Mouse (Mus musculus) layer of hippocampus, adult 2 months (tissue): ENCODE measurements around the gene Svip. TPM values are rescaled to one million over a fixed set of nuclear protein-coding genes. Genes with fewer than 3 reads are reported as not detected.

ENCODE experiments used
- DNase-seq, 2 experiments: peaks; one replicate each; pipeline ENCODE4 v3.0.0; 2022; ENCODE audit warnings: low spot score in 2 of 2
- H3K27ac ChIP-seq: fragments of 200-600 bp; 2 replicates; pipeline ENCODE4 v1.8.1; 2022
- H3K4me3 ChIP-seq: fragments of 200-600 bp; 2 replicates; pipeline ENCODE4 v1.8.1; 2022; ENCODE audit warnings: mild to moderate bottlenecking
- CTCF ChIP-seq: fragments of 200-600 bp; conservative IDR thresholded peaks from 2 replicates; pipeline ENCODE4 v1.8.1; 2022; ENCODE audit warnings: antibody characterized with exemption, mild to moderate bottlenecking, moderate library complexity
- long read RNA-seq, 2 experiments: library from polyadenylated mRNA; stranded (forward); transcript quantifications; one replicate each; pipeline ENCODE4 v2.0.0; 2021; ENCODE audit warnings: borderline mapping rate in 2 of 2
- total RNA-seq, 2 experiments: library from RNA; stranded (reverse); gene quantifications; 2 replicates each; pipeline ENCODE4 v1.2.3; 2021

The Svip gene
- 10 to 100 TPM; 35.2 to 38.2 TPM for total RNA-seq
- long read RNA-seq, experiment 1, transcript Svip-201 (4 exons, 3,053 nt), result major isoform, 36 of 36 reads
- long read RNA-seq, experiment 1, partial matches to known transcripts, result 0 of 36 reads
- long read RNA-seq, experiment 1, other reads (novel, unspliced or antisense), result 0 of 36 reads
- long read RNA-seq, experiment 2, transcript Svip-201 (4 exons, 3,053 nt), result major isoform, 45 of 52 reads
- long read RNA-seq, experiment 2, partial matches to known transcripts, result 0 of 52 reads
- long read RNA-seq, experiment 2, other reads (novel, unspliced or antisense), result 6 of 52 reads

DNA sequence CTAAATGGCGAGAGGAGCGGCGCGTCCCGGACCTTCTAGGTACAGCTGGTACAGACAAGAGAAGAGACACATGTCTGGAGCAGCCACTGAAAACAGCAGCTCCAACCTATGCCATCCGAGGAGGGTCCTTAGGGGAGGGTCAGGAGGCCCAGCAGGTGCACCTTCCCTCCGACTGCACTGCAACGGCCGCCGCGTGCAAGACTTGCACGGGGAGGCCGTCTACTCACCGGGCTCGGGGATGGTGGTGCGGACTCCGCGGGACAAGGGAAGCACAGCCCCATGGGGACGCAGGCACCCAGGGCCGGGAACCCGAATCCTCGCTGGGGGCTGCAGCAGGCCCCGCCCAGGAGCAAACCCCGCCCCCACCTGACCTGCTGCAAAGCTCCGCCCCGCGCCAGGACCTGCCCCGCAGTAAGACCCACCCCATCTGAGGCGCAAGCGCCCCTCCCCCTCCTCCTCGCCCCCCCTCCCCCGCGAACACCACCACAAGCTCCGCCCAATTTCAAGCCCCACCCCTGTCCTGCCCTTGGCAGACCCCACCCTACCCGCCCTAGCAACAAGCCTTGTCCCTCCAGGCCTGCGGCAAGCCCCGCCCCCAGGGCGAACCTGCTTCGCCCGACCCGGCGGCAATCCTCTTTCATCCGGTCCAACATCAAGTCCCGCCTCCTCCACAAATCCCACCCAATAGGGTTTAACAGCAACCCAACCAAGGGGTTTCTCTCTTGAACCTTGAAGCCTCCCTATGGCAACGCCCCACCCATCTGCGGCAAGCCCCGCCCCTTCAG, at the start of gene Svip:
Svip (minus strand) TSS at position 508 of the 785 bp plus-strand sequence.
- no peak for TF ChIP-seq CTCF
- Histone ChIP-seq H3K4me3 (peak within 1 kb of the TSS; percentile 61), H3K27ac (peak within 1 kb of the TSS; percentile 90)
- peak; percentile 93 to 98 for DNase-seq

DNA sequence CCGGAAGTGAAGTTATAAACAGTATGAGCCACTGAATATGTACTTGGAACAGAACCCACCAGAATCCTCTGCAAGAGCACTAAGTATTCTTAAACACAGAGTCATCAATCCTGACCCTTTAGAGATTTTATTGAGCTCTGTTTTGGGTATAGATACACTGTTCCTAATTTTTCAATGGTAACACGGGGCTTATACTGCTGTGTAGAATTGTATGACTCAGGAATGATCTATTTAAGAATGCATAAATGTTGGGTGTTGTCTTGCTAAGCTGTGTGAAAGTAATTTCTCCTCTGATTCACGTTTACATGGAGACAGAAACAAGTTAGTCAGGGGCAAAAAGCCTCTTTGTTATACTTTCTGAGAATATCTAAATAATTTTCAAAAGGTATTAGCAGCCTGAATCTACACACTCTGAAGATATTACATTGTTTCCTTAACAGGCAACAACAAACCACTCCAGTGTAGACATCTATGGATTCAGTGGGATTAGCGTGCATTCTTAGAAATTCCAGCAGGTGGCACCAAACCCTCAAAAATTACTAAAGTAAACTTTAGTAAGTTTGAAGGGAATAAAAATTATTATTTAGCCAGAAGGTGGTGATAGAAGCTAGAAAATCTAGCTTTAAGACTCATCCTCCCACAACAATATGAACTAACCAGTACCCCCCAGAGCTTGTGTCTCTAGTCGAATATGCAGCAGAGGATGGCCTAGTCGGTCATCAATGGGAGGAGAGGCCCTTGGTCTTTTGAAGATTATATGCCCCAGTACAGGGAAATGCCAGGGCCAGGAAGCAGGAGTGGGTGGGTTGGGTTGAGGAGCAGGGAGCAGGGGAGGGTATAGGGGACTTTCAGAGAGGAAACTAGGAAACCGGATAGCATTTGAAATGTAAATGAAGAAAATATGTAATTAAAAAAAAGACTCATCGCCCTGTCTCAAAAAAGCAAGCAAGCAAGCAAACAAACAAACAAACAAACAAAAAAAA, 32.1 kb upstream of the Svip start:
- TF ChIP-seq CTCF, result peak; percentile 87
- Histone ChIP-seq H3K27ac (no peak overlapping the region), H3K4me3 (no peak overlapping the region)
- DNase-seq, result peak; percentile 26 to 80

DNA sequence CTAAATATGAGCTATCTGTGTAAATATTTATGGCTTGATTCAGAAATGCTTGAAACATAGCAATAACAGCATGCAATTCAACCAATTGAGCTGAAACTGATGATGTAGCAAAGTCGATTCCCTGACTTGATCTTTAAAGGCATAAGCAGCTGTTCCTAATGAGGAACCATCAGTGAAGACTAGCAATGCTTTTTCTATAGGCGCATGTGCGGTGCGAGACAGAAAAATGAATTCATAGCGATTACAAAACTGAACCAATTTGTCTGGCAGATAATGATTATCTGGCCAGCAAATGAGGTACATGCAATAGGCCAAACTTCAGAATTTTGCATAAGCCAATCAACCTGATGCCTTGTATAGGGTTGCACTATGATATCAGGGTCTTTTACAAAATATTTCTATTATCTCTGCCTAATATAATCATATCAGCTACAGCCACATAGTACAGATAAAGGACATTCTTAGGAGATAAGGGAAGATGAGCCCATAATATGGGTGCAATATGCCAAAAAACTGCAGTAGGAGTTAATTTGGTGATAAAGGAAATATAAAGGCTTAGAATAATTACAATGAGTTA, 18.3 kb upstream of the Svip start:
- TF ChIP-seq CTCF, result no peak
- no peak overlapping the region for H3K27ac ChIP-seq
- no peak for DNase-seq
- no peak overlapping the region for H3K4me3 ChIP-seq

DNA sequence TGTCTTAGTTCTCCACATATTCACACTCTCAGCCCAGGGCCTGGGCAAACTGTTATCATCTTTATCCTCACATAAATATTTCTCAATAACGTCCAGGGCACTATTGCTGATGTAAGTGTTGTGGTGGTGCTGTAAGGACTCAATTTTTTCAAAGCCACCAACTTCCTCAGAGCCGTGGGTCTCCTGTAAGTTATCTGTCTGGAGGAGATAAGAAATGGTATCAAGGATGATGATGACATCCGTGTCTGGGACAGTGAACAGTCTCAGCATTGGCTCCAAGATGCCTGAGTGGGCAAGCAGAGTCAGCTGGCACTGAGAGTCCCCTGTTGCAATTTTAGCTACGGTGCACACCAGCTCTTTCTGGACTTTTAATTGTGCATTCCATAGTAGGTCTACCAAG, 16.2 kb upstream of the Svip start:
- no peak for TF ChIP-seq CTCF
- Histone ChIP-seq H3K4me3 (no peak overlapping the region), H3K27ac (no peak overlapping the region)
- DNase-seq, result no peak

DNA sequence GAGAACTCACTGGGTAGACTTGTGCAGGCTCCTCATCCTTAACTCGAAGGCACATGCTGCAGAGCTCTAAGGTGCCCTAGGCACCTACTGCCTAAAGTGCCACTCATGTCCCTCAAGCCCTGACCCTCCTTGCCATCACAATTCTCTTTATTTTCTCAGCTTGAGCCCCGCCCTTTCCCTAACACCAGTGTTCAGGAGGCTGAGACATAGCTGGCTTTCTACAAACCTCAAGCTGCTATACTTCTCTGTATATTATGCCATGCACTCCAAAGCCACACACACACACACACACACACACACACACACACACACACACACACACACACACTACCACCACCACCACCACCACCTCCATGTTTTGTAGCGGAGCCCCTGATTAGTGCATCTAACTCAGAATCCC, 9.8 kb upstream of the Svip start, which contains the start of gene 1700015G11Rik:
1700015G11Rik (minus strand) TSS at position 101 of the 400 bp plus-strand sequence.
- Histone ChIP-seq H3K27ac (no peak within 1 kb of the TSS), H3K4me3 (no peak within 1 kb of the TSS)
- TF ChIP-seq CTCF, result no peak
- no peak for DNase-seq

DNA sequence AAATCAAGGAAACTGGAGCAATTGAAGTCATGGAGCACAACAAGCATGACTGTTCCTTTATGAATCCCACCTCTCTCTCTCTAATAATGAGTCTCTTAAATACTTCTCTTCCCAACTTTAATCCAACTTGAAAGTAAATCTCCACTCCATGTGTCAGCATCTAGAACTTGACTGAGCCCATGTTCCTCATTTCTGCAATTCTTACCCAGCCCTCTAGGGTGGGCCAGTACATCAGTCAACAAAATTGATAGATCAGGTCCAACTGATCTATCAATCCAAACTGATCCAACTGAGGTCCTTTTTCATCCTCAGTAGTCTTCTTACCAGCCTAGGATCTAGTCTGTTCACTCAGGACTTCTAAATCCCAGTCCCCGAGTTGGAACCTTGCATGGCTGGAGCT, 9.4 kb upstream of the Svip start:
- peak; percentile 30 for TF ChIP-seq CTCF
- DNase-seq, result no peak
- Histone ChIP-seq H3K4me3 (no peak overlapping the region), H3K27ac (no peak overlapping the region)

DNA sequence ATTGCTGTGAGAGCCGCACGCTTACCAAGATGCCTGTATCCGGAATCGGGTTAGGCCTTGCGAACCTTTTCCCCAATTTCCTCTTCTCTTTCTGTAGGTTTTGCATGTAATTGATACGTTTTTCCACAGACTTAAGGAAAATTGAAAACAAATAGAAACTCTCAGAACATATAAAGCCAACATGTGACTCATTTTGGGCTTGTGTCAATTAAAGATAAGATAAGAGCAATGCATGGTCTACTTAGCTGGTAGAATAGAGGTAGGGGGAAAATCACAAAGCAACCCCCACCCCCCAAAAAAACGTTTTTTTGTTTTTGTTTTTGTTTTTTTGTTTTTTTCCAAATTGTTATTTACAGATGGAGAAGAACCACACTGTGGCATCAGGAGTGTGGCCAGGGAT, 7.6 kb upstream of the Svip start:
- no peak for TF ChIP-seq CTCF
- Histone ChIP-seq H3K27ac (no peak overlapping the region), H3K4me3 (no peak overlapping the region)
- DNase-seq, result no peak

DNA sequence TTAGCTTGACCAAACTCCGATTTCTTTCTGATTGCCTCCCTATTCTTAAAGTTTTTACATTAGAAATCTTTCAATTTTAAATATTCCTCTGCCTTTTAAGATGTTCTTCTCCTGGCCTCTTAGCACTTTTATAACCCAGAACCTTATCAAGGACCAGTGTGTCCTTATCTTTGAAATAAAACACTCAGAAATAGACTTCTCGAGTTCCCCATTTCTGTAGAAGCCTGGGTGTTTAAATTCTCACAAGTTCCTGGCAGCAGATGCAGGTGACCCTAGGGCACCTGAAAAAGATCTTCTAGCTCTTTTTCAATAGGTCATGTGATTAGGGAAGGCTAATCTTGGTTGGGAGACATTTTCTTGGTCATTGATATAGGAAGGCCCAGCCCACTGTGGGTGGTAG, 1.3 kb upstream of the Svip start:
- H3K4me3 ChIP-seq, result no peak overlapping the region
- H3K27ac ChIP-seq, result no peak overlapping the region
- DNase-seq, result no peak
- no peak for TF ChIP-seq CTCF

DNA sequence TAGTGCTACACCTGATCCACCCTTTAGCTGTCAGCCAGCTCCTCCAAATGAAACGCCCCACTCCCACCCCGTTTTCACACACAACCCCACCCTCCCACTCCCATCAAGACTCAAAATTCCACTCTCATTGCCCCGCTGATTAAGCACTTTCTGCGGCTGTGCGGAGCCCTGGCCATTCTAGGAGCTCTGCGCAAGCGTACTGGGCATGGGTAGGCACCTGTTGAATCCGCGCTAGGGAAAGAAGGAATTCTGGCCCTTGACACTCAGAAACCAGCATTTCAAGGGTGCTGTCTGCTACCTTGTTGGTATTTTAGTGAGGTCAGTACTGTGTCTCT, 445 bp upstream of the Svip start:
- peak overlapping the region; percentile 90 for H3K27ac ChIP-seq
- TF ChIP-seq CTCF, result no peak
- no peak for DNase-seq
- H3K4me3 ChIP-seq, result peak overlapping the region; percentile 61

DNA sequence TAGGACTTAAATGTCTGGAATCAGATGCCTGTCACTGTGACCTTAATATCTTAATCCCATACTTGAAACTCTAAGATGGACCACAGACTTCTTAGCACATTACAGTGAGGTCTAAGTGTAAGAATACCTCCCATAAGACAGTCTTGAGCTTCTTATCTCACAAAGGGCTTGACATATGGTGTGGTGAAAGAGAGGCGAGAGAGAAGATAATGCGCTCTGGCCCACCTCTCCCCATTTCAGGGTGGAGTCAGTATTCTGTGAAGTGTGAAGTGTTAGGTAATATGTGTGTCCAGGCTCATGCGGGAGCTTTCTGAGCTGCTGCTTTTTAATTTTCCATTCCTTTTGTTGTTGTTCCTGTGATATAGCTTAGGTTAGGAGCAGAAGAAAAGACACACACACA, 14.8 kb downstream of the Svip start:
- DNase-seq, result no peak
- Histone ChIP-seq H3K4me3 (no peak overlapping the region), H3K27ac (no peak overlapping the region)
- TF ChIP-seq CTCF, result no peak

DNA sequence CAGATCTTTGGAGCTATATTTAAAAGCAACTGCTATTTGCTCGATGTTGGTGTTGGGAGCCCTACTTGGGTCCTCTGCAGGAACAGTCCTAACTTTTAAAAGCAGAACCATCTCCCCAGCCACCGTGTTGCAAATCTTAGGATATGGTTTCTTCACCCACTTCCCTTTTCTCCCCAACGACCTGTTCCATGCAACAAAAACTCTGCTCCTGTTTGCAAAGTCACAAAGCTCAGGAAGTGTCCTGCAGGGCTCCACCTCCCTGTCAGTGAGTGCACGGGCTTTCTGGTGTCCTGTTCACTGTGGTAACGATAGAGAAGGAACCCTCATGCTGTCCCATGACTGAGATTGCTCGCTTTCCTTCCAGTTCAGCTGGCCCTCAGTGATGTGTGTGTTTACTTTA, 18.9 kb downstream of the Svip start:
- DNase-seq, result no peak
- no peak for TF ChIP-seq CTCF
- H3K4me3 ChIP-seq, result no peak overlapping the region
- H3K27ac ChIP-seq, result no peak overlapping the region

DNA sequence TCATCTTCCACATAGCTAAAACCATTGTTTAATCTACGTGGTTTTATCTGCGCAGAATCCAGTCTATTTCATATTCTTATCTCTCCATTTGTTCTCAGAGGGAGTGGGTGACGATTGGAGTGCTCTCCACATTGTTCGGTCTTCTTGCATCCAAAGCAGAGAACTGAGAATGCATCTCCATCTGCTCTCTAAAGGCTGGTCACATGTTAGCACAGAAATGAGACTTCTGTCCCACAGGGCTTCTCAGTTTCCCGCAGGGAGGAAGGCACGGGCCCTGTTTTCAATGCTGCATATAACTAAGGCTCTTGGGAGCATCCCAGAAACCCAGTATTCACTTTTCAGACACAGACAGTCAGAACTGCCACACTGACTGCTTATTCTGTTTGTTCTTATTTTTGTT, 20.1 kb downstream of the Svip start:
- DNase-seq, result peak; percentile 29 to 30
- Histone ChIP-seq H3K27ac (no peak overlapping the region), H3K4me3 (no peak overlapping the region)
- TF ChIP-seq CTCF, result no peak
